Mouse (Mus musculus): Measurements from ENCODE around the gene St3gal6.

Gene St3gal6

DNA sequence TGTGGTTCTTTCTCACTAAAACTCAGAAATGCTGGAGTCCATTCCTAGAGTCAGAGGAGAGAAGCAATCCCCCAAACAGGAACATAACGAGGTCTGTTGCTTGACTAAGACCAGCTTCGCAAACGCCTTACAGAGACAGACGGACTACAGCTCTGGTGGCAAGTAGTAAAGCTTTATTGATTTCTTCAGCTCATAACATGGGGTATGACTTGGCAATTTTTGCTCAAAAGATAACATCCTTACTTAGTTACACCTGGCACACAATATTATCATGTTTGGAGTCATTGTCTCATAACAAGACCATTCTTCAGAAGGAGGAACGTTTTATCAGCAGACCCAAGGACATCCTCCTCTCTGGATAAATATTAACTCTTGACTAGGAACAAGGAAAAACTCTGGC is 3.8 kb upstream of the St3gal6 start:
- no peak for TF ChIP-seq GATA4 (IDR thresholded peaks at IDR 0.05; ENCODE audit: insufficient replicate concordance, low read length)

- TF ChIP-seq GATA4 (IDR thresholded peaks at IDR 0.05; ENCODE audit: insufficient replicate concordance, low read length) = no peak
These were observed 2.7 kb upstream of the St3gal6 start for GRCm38 (mm10) chr16:58526729-58527128.

DNA sequence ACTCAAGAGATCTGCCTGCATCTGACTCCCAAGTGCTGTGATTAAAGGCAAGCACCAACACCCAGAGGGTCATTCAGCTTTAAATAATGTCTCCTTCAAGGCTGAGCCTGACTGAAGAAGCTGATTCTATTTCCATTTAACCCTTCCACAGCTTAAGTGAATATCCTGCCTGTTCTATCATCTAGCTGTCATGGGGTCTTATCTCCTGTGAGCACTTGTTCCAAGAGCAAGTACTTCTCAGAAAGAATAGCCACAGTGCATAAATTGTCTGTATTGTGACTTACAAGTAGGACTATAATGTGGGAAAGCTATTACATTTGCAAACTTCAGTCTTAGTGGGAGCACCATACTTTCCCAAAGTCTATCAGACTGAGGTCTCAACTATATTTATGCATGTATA is 1.8 kb upstream of the St3gal6 start:
- TF ChIP-seq GATA4 (IDR thresholded peaks at IDR 0.05; ENCODE audit: insufficient replicate concordance, low read length) = no peak

- TF ChIP-seq GATA4 (IDR thresholded peaks at IDR 0.05; ENCODE audit: insufficient replicate concordance, low read length) = no peak
These were observed 791 bp downstream of the St3gal6 start for GRCm38 (mm10) chr16:58523044-58523859.

DNA sequence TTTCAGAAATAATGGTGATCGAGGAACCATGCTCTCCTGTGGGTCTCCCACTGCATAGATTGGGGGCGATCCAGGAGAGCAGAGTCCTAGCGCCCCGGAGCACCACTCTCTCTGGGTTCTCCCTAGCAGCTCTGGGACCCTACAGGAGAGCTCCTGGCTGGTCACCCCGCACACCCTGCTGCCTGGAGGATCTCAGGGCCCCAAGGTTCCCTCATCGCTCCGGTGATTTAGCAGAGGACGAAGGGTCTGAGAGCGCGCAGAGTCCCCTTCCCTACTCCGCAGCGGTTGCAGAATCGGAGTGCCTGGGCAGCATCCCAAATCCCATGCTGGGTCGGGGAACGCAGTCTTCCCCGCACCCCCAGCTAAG is 1.4 kb downstream of the St3gal6 start:
- no peak for TF ChIP-seq GATA4 (IDR thresholded peaks at IDR 0.05; ENCODE audit: insufficient replicate concordance, low read length)

GRCm38 (mm10) chr16:58521900-58522299 is 2.1 kb downstream of the St3gal6 start:
- no peak for TF ChIP-seq GATA4 (IDR thresholded peaks at IDR 0.05; ENCODE audit: insufficient replicate concordance, low read length)

DNA sequence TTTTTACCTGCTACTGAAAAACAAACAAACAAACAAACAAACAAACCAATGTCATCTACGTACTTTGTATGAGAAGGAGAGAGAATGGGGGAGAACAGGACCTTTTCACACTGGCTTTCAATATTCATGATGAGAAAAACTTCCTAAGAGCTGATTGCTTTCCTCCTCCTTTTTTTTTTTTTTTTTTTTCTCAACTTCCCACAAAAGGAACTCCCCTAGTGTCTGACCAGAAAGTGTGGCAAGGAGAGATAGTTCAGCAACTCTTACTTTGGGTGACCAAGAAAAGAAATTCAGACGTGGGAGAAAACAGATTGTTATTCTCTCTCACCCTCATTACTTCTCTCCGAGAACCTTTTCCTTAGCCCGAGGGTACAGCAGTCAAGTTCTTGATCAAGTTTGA is 2.9 kb downstream of the St3gal6 start:
- TF ChIP-seq GATA4 (IDR thresholded peaks at IDR 0.05; ENCODE audit: insufficient replicate concordance, low read length) = no peak

- TF ChIP-seq GATA4 (IDR thresholded peaks at IDR 0.05; ENCODE audit: insufficient replicate concordance, low read length) = no peak
These were observed 3.6 kb downstream of the St3gal6 start for GRCm38 (mm10) chr16:58520457-58520856.

DNA sequence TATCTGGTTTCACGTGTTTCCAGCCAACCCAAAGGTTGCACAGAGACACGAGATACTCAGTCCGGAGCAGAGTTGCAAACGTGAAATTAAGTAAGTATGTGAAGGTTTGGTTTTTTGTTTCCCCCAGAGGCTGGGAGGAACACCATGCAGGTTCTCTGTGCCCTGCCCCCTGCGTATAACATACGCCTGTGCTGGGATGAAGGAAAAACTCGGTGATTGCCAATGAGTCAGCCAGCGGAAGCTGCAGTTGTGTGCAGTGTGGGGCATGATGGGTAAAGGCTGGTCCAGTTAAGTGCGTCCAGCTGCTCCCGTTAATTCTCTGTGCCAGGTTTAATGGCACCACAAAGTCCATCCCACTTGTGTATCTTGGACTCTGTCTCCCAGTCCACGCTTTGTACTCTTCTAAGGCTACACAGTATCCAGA is 4.4 kb downstream of the St3gal6 start:
- TF ChIP-seq GATA4 (IDR thresholded peaks at IDR 0.05; ENCODE audit: insufficient replicate concordance, low read length) = no peak

DNA sequence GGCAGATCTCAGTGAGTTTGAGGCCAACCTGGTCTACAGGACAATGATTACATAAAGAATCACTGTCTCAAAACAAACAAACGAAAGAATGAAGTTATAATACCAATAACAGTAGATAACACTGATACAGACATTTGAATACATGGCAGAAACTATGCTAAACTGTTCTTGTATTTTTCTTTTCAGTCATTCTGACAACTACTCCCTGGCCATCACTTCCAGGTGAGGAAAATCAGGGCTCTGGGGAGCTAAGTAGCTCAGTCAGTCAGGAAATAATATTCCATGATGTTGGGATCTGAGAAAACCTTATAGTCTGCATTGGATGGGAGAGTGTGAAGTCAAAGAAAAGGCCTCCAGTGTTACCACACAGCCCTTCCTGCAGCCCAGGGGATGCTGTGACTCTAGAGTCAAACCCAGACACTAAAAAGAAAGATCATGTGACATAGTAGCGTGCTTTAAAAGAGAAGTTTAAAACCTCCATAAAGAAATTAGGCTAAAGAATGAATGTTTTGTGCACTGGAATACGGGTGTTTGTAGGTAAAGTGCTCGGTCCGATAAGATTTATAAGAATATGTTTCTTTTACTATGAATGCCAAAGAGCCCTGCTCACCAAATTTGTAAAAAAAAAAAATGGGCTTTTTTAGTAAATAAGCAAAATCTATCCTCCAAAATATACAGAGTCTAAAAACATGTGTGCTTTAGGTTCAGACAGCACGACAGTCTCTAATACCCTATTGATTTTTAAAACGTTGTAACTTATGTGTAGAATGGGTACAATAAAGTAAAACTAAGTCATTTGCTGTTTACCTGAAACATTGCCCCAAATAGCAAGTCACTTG is 6.9 kb downstream of the St3gal6 start:
- TF ChIP-seq GATA4 (IDR thresholded peaks at IDR 0.05; ENCODE audit: insufficient replicate concordance, low read length) = no peak

- no peak for TF ChIP-seq GATA4 (IDR thresholded peaks at IDR 0.05; ENCODE audit: insufficient replicate concordance, low read length)
These were observed 7.9 kb downstream of the St3gal6 start for GRCm38 (mm10) chr16:58516161-58516560.

- TF ChIP-seq GATA4 (IDR thresholded peaks at IDR 0.05; ENCODE audit: insufficient replicate concordance, low read length) = no peak
These were observed 9.5 kb downstream of the St3gal6 start for GRCm38 (mm10) chr16:58514565-58514964.

- no peak for TF ChIP-seq GATA4 (IDR thresholded peaks at IDR 0.05; ENCODE audit: insufficient replicate concordance, low read length)
These were observed 10.3 kb downstream of the St3gal6 start for GRCm38 (mm10) chr16:58513755-58514154.

DNA sequence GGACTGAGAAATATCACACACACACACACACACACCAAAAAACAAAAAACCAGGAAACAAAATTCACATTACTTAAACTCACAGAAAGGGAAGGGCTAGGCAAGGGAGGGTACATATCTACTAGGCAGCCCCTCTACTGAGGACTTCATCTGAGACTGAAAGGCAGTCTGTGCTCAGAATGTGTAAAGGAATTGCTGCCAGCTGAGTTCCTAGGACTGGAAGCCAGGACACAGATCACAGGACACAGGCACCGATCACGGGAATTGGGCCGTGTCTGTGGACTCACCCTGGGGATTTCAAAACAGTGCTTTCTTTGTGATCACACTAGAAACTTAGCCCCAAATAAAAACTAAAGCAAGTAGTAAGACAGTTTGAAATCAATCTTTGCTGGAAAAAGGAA is 11.2 kb downstream of the St3gal6 start:
- TF ChIP-seq GATA4 (IDR thresholded peaks at IDR 0.05; ENCODE audit: insufficient replicate concordance, low read length) = no peak

DNA sequence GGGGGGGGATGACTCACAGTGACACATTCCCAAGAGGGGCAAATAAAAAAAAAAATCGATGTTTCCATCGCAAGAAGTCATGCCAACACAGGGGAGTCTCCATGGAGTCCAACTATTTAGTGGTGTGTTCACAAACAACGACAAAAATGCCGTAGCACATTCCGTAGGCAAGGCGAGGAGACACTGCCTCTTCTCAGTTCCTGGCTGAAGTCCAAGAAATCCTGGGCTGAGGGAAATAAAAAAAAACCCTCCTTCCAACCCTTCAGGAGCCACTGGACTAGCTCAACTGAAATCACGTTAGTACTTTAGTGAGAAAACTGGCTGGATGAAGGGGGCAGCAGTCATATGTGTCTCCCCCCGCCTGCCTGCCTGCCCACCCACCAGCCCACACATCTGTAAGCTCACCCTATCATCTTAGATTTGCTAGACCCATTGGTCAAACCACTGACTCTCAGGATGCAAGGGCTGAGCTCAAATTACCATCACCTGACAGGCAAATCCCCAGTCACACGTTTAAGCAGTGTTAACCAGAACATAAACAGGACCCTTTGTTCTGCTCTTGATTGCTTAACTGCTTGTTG is 11.8 kb downstream of the St3gal6 start:
- no peak for TF ChIP-seq GATA4 (IDR thresholded peaks at IDR 0.05; ENCODE audit: insufficient replicate concordance, low read length)

- TF ChIP-seq GATA4 (IDR thresholded peaks at IDR 0.05; ENCODE audit: insufficient replicate concordance, low read length) = no peak
These were observed 19.1 kb downstream of the St3gal6 start for GRCm38 (mm10) chr16:58504945-58505344.
